Comparison of ENCODE assay signal across 8 mouse cellular contexts in genomic region chr6:136468401-136468912, GRCm38 (mm10). TPM values are rescaled to one million over a fixed set of nuclear protein-coding genes. Genes with fewer than 3 reads are reported as not detected.
DNase-seq lines count a peak whose midpoint lies in the region; ATAC-seq and TF ChIP-seq lines count a peak whose summit lies in the region.

No protein-coding gene starts in this region.

- H3K27me3 ChIP-seq in embryonic facial prominence, embryonic 14.5 days (replicated peaks; ENCODE audit: control insufficient read depth, insufficient read depth, low read length) = no peaks in the 10 kb centered on the region
- no peaks in the 10 kb centered on the region for H3K27me3 ChIP-seq in limb, embryonic 11.5 days (ENCODE audit: control insufficient read depth, insufficient read depth, low read length)
- H3K27me3 ChIP-seq in midbrain, embryonic 13.5 days = no peaks in the 10 kb centered on the region

- peak overlapping the region; percentile 92 for H3K27ac ChIP-seq in bone marrow, adult 2 months (ENCODE audit: control insufficient read depth, insufficient read depth, low read depth, low read length, poor library complexity)
- H3K27ac ChIP-seq in embryonic facial prominence, embryonic 14.5 days (replicated peaks; ENCODE audit: low read depth, low read length) = peak overlapping the region; percentile 91
- H3K27ac ChIP-seq in limb, embryonic 11.5 days (replicated peaks; ENCODE audit: low read depth, low read length) = peak overlapping the region; percentile 98
- H3K27ac ChIP-seq in midbrain, embryonic 13.5 days = peak overlapping the region; percentile 96

- peak; percentile 88 for DNase-seq in 3T3-L1 (ENCODE audit: low read depth, low spot score)
- DNase-seq in embryonic facial prominence, embryonic 14.5 days (ENCODE audit: low spot score) = peak; percentile 99
- peak; percentile 95 to 96 for DNase-seq in heart, adult 18-20 months
- peak; percentile 90 for DNase-seq in kidney, adult 18-20 months
- DNase-seq in limb, embryonic 11.5 days (ENCODE audit: low spot score) = peak; percentile 96
- peak; percentile 84 for DNase-seq in spleen, adult 12 weeks (ENCODE audit: low spot score)

- H3K4me2 ChIP-seq in embryonic facial prominence, embryonic 14.5 days (ENCODE audit: low read depth, low read length) = no peak overlapping the region
- H3K4me2 ChIP-seq in limb, embryonic 11.5 days (ENCODE audit: low read depth, severe bottlenecking) = no peak overlapping the region
- H3K4me2 ChIP-seq in midbrain, embryonic 13.5 days (replicated peaks) = no peak overlapping the region

- peaks cover 17% of the 10 kb centered on the region for H3K4me1 ChIP-seq in bone marrow, adult 2 months (ENCODE audit: control insufficient read depth, insufficient read depth, low read length)
- peaks cover 38% of the 10 kb centered on the region for H3K4me1 ChIP-seq in embryonic facial prominence, embryonic 14.5 days (ENCODE audit: control insufficient read depth, insufficient read depth, low read length)
- H3K4me1 ChIP-seq in limb, embryonic 11.5 days (ENCODE audit: control insufficient read depth, insufficient read depth, low read length) = peaks cover 5% of the 10 kb centered on the region; the same call in 1 of the 2 replicates
- peaks cover 42% of the 10 kb centered on the region for H3K4me1 ChIP-seq in midbrain, embryonic 13.5 days (replicated peaks)

- no peaks in the 10 kb centered on the region for H3K36me3 ChIP-seq in embryonic facial prominence, embryonic 14.5 days (ENCODE audit: control insufficient read depth, insufficient read depth, low read length)
- H3K36me3 ChIP-seq in limb, embryonic 11.5 days (ENCODE audit: control insufficient read depth, insufficient read depth, low read length) = no peaks in the 10 kb centered on the region
- no peaks in the 10 kb centered on the region for H3K36me3 ChIP-seq in midbrain, embryonic 13.5 days

- no peak overlapping the region for H3K9ac ChIP-seq in embryonic facial prominence, embryonic 14.5 days (ENCODE audit: low read depth, low read length)
- no peak overlapping the region for H3K9ac ChIP-seq in limb, embryonic 11.5 days (ENCODE audit: low read length)
- H3K9ac ChIP-seq in midbrain, embryonic 13.5 days (replicated peaks) = no peak overlapping the region

- 1% methylated on average over 12 of the region's 12 CpGs for WGBS in bone marrow, adult 2 months
- WGBS in embryonic facial prominence, embryonic 14.5 days = under 1% methylated on average over 12 of the region's 12 CpGs
- WGBS in limb, embryonic 11.5 days = 2% methylated on average over 12 of the region's 12 CpGs
- 3% methylated on average over 12 of the region's 12 CpGs for WGBS in midbrain, embryonic 13.5 days

- H3K9me3 ChIP-seq in embryonic facial prominence, embryonic 14.5 days (ENCODE audit: control insufficient read depth, low read length) = 0 out of 2 replicates have a peak, but pooled peaks cover 7% of the 10 kb centered on the region
- no peaks in the 10 kb centered on the region for H3K9me3 ChIP-seq in limb, embryonic 11.5 days (ENCODE audit: control insufficient read depth, low read length)
- peaks cover 4% of the 10 kb centered on the region; the same call in 1 of the 2 replicates for H3K9me3 ChIP-seq in midbrain, embryonic 13.5 days

- no peak overlapping the region for H3K4me3 ChIP-seq in bone marrow, adult 2 months (replicated peaks; ENCODE audit: control insufficient read depth, low read depth, low read length)
- no peak overlapping the region for H3K4me3 ChIP-seq in embryonic facial prominence, embryonic 14.5 days (ENCODE audit: low read depth, low read length)
- no peak overlapping the region for H3K4me3 ChIP-seq in limb, embryonic 11.5 days (ENCODE audit: low read depth, low read length)
- H3K4me3 ChIP-seq in midbrain, embryonic 13.5 days (replicated peaks) = no peak overlapping the region

- ATAC-seq in embryonic facial prominence, embryonic 14.5 days (ENCODE audit: low read depth) = peak; percentile 90
- peak; percentile 87 for ATAC-seq in limb, embryonic 11.5 days (ENCODE audit: insufficient number of reproducible peaks, low FRiP score, low TSS enrichment, low read depth)
- peak; percentile 83 for ATAC-seq in midbrain, embryonic 13.5 days

- TF ChIP-seq POLR2A in bone marrow, adult 2 months (IDR thresholded peaks at IDR 0.05; ENCODE audit: borderline replicate concordance, control insufficient read depth, low read depth, low read length) = no peak

- TF ChIP-seq CTCF in bone marrow, adult 2 months (IDR thresholded peaks at IDR 0.05; ENCODE audit: control insufficient read depth, insufficient read depth, low read length) = no peak

RNA-seq across cellular contexts. Expression of gene Atf7ip, which starts 37.5 kb away (rescaled TPM):
- 39.2 and 53.1 TPM in 2 replicates for polyA plus RNA-seq in bone marrow, adult 2 months (2011; ENCODE audit: insufficient read depth, insufficient read length, low replicate concordance, missing spikeins)
- polyA plus RNA-seq in embryonic facial prominence, embryonic 14.5 days (2014; fragmentation: Nextera tagmentation; extraction: Ambion mirVana) = 33.5 and 33.9 TPM in 2 replicates
- 10 to 100 TPM; 59.7 to 88.7 TPM for total RNA-seq in heart, adult 18-20 months (2021)
- 49.8 and 60.1 TPM in 2 replicates for polyA plus RNA-seq in limb, embryonic 11.5 days (2014; fragmentation: Nextera tagmentation; extraction: Ambion mirVana)
- polyA plus RNA-seq in midbrain, embryonic 13.5 days (2015; fragmentation: Nextera tagmentation; extraction: Ambion mirVana) = 48.5 and 49.9 TPM in 2 replicates

RNA-seq across cellular contexts. Expression of gene E330021D16Rik, which starts 53.1 kb away (rescaled TPM):
- polyA plus RNA-seq in bone marrow, adult 2 months (2011; ENCODE audit: insufficient read depth, insufficient read length, low replicate concordance, missing spikeins) = not detected in 2 replicates
- 0.33 TPM in 1 of 2 replicates, not detected in the other for polyA plus RNA-seq in embryonic facial prominence, embryonic 14.5 days (2014; fragmentation: Nextera tagmentation; extraction: Ambion mirVana)
- total RNA-seq in heart, adult 18-20 months (2021) = not detected
- polyA plus RNA-seq in limb, embryonic 11.5 days (2014; fragmentation: Nextera tagmentation; extraction: Ambion mirVana) = not detected in 2 replicates
- polyA plus RNA-seq in midbrain, embryonic 13.5 days (2015; fragmentation: Nextera tagmentation; extraction: Ambion mirVana) = not detected in 2 replicates
